Mouse (Mus musculus) embryo, embryonic 11.5 days (tissue): ENCODE measurements at regions not wholly inside any gene's neighbourhood (a gene's known extent, or its start where the extent isn't known, plus 50 kb on each side); places are given as distances from the start of the nearest gene placed in this dataset.
A peak's percentile ranks its signal among the peaks of the same experiment; 100 is the strongest.

Source experiments
- DNase-seq: peaks from one replicate; pipeline ENCODE4 v3.0.0-alpha.2; 2012; ENCODE audit warnings: low read depth, low spot score

- no peak for DNase-seq
Observed at GRCm38 (mm10) chr15:88472351-88473100, 127.6 kb upstream of the Zdhhc25 start.

- no peak for DNase-seq
Observed at GRCm38 (mm10) chr15:88473221-88473620, 126.9 kb upstream of the Zdhhc25 start.

GRCm38 (mm10) chr15:88483471-88483870, 116.6 kb upstream of the Zdhhc25 start:
- no peak for DNase-seq

- DNase-seq, result no peak
Observed at GRCm38 (mm10) chr15:88489715-88490114, 110.4 kb upstream of the Zdhhc25 start.

GRCm38 (mm10) chr15:88490316-88491090, 109.6 kb upstream of the Zdhhc25 start:
- DNase-seq, result no peak

GRCm38 (mm10) chr15:88491091-88491366, 109.1 kb upstream of the Zdhhc25 start:
- no peak for DNase-seq

GRCm38 (mm10) chr15:88497957-88498356, 102.1 kb upstream of the Zdhhc25 start:
- DNase-seq, result no peak

- no peak for DNase-seq
Observed at GRCm38 (mm10) chr15:88502311-88502710, 97.8 kb upstream of the Zdhhc25 start.

- no peak for DNase-seq
Observed at GRCm38 (mm10) chr15:88503896-88504295, 96.2 kb upstream of the Zdhhc25 start.

GRCm38 (mm10) chr15:88505491-88506119, 94.5 kb upstream of the Zdhhc25 start:
- no peak for DNase-seq

GRCm38 (mm10) chr15:88507886-88508285, 92.2 kb upstream of the Zdhhc25 start:
- DNase-seq, result no peak

- DNase-seq, result no peak
Observed at GRCm38 (mm10) chr15:88508971-88509370, 91.1 kb upstream of the Zdhhc25 start.

GRCm38 (mm10) chr15:88509626-88510025, 90.5 kb upstream of the Zdhhc25 start:
- no peak for DNase-seq

- DNase-seq, result no peak
Observed at GRCm38 (mm10) chr15:88514091-88514490, 86.0 kb upstream of the Zdhhc25 start.

GRCm38 (mm10) chr15:88531218-88531617, 68.9 kb upstream of the Zdhhc25 start:
- no peak for DNase-seq

GRCm38 (mm10) chr15:88532008-88532407, 68.1 kb upstream of the Zdhhc25 start:
- DNase-seq, result no peak

- DNase-seq, result no peak
Observed at GRCm38 (mm10) chr15:88533354-88533753, 66.7 kb upstream of the Zdhhc25 start.

GRCm38 (mm10) chr15:88535516-88535915, 64.6 kb upstream of the Zdhhc25 start:
- DNase-seq, result no peak

- peak; percentile 37 for DNase-seq
Observed at GRCm38 (mm10) chr15:88537190-88537589, 62.9 kb upstream of the Zdhhc25 start.

GRCm38 (mm10) chr15:88542567-88542966, 57.5 kb upstream of the Zdhhc25 start:
- no peak for DNase-seq

GRCm38 (mm10) chr15:88544216-88544615, 55.9 kb upstream of the Zdhhc25 start:
- DNase-seq, result no peak

- DNase-seq, result no peak
Observed at GRCm38 (mm10) chr15:88548261-88548660, 51.8 kb upstream of the Zdhhc25 start.
